Mouse (Mus musculus) embryonic facial prominence, embryonic 11.5 days (tissue): ENCODE measurements around the gene Isl1. TPM values are rescaled to one million over a fixed set of nuclear protein-coding genes. Genes with fewer than 3 reads are reported as not detected.

ENCODE experiments used
- ATAC-seq: fragments of 200-750 bp; cut with Nextera tagmentation; replicated peaks from 2 replicates; pipeline ENCODE4 v1.8.0; 2017; ENCODE audit warnings: low read depth; ENCODE audit not compliant: insufficient number of reproducible peaks, low FRiP score, low TSS enrichment
- DNase-seq: peaks from one replicate; pipeline ENCODE4 v3.0.0-alpha.2; 2015; ENCODE audit warnings: low spot score
- H3K27ac ChIP-seq: fragments of 300-500 bp; sonication (generic); replicated peaks from 2 replicates; pipeline ENCODE4 v1.5.1; 2014; ENCODE audit warnings: mild to moderate bottlenecking, low read depth, low read length, control low read depth
- H3K27me3 ChIP-seq: fragments of 300-500 bp; sonication (generic); 2 replicates; pipeline ENCODE4 v1.6.1; 2014; ENCODE audit warnings: mild to moderate bottlenecking, low read length, moderate library complexity, mixed read lengths; ENCODE audit not compliant: control insufficient read depth, insufficient read depth
- H3K36me3 ChIP-seq: fragments of 300-500 bp; sonication (generic); replicated peaks from 2 replicates; pipeline ENCODE4 v1.6.1; 2014; ENCODE audit warnings: low read depth, mild to moderate bottlenecking, low read length, moderate library complexity, mixed read lengths; ENCODE audit not compliant: control insufficient read depth, insufficient read depth
- H3K4me1 ChIP-seq: fragments of 300-500 bp; sonication (generic); 2 replicates; pipeline ENCODE4 v1.6.1; 2014; ENCODE audit warnings: low read length, mixed read lengths; ENCODE audit not compliant: control insufficient read depth, insufficient read depth
- H3K4me2 ChIP-seq: fragments of 300-500 bp; sonication (generic); 2 replicates; pipeline ENCODE4 v1.6.1; 2014; ENCODE audit warnings: low read depth, mild to moderate bottlenecking, control low read depth, low read length, moderate library complexity
- H3K4me3 ChIP-seq: fragments of 300-500 bp; sonication (generic); 2 replicates; pipeline ENCODE4 v1.5.1; 2014; ENCODE audit warnings: low read depth, low read length, control low read depth
- H3K9ac ChIP-seq: fragments of 300-500 bp; sonication (generic); replicated peaks from 2 replicates; pipeline ENCODE4 v1.6.1; 2014; ENCODE audit warnings: mild to moderate bottlenecking, control low read depth, low read length
- H3K9me3 ChIP-seq: fragments of 300-500 bp; sonication (generic); replicated peaks from 2 replicates; pipeline ENCODE4 v1.6.1; 2016; ENCODE audit warnings: mild to moderate bottlenecking, low read length, inconsistent platforms, mixed read lengths; ENCODE audit not compliant: control insufficient read depth
- WGBS: fragments of 180-500 bp; shearing (Covaris S2); extraction: QIAGEN DNeasy Blood & Tissue Kit; methylation state at CpG from one replicate; pipeline ENCODE4 v1.1.7; 2014; 5-methylcytosine and 5-hydroxymethylcytosine counted together
- polyA plus RNA-seq: library from polyadenylated mRNA; unstranded; fragments of >200 nt; fragmentation: Nextera tagmentation; extraction: Ambion mirVana; gene quantifications from 2 replicates; pipeline ENCODE4 v1.2.1, GENCODE M21; 2014

Isl1 gene
- polyA plus RNA-seq, 1 experiment from 2014 or later = 58.0 TPM

GRCm38 (mm10) chr13:116308121-116308932, 1.2 kb downstream of the Isl1 start:
- Histone ChIP-seq H3K27ac (no peak overlapping the region), H3K9ac (peak overlapping the region; percentile 51; the same call in 1 of the 2 replicates), H3K4me2 (no peak overlapping the region), H3K4me3 (peak overlapping the region; percentile 59), H3K4me1 (no peaks in the 10 kb centered on the region), H3K27me3 (peaks cover 34% of the 10 kb centered on the region), H3K9me3 (no peaks in the 10 kb centered on the region), H3K36me3 (no peaks in the 10 kb centered on the region)
- WGBS = under 1% methylated on average over 20 of the region's 20 CpGs
- DNase-seq (peak; percentile 36), ATAC-seq (no peak)

- Histone ChIP-seq H3K4me3 (peak overlapping the region; percentile 26), H3K4me1 (no peaks in the 10 kb centered on the region), H3K9me3 (no peaks in the 10 kb centered on the region), H3K27ac (no peak overlapping the region), H3K9ac (0 out of 2 replicates have a peak overlapping the region, but pooled peaks have one; percentile 18), H3K36me3 (no peaks in the 10 kb centered on the region), H3K27me3 (peaks cover 42% of the 10 kb centered on the region), H3K4me2 (peak overlapping the region; percentile 13; the same call in 1 of the 2 replicates)
- peak; percentile 2 for DNase-seq
- ATAC-seq = no peak
- 3% methylated on average over 6 of the region's 6 CpGs for WGBS
Measured at GRCm38 (mm10) chr13:116306591-116306990, 2.9 kb downstream of the Isl1 start.

GRCm38 (mm10) chr13:116305721-116306120, 3.8 kb downstream of the Isl1 start:
- H3K9ac ChIP-seq = no peak overlapping the region
- ATAC-seq (no peak), DNase-seq (peak; percentile 4)
- 6% methylated on average over 2 of the region's 2 CpGs for WGBS
- H3K4me2 ChIP-seq = no peak overlapping the region; the same call in 1 of the 2 replicates
- H3K9me3 ChIP-seq = no peaks in the 10 kb centered on the region
- H3K27ac ChIP-seq = no peak overlapping the region
- peaks cover 48% of the 10 kb centered on the region for H3K27me3 ChIP-seq
- H3K4me3 ChIP-seq = no peak overlapping the region; the same call in 1 of the 2 replicates
- no peaks in the 10 kb centered on the region for H3K36me3 ChIP-seq
- H3K4me1 ChIP-seq = no peaks in the 10 kb centered on the region

GRCm38 (mm10) chr13:116304713-116305470, 4.6 kb downstream of the Isl1 start:
- Histone ChIP-seq H3K4me1 (no peaks in the 10 kb centered on the region), H3K27me3 (peaks cover 48% of the 10 kb centered on the region), H3K9ac (no peak overlapping the region; the same call in 1 of the 2 replicates), H3K27ac (no peak overlapping the region), H3K9me3 (no peaks in the 10 kb centered on the region), H3K4me2 (peak overlapping the region; percentile 19; the same call in 1 of the 2 replicates), H3K36me3 (no peaks in the 10 kb centered on the region), H3K4me3 (peak overlapping the region; percentile 13; the same call in 1 of the 2 replicates)
- under 1% methylated on average over 25 of the region's 25 CpGs for WGBS
- ATAC-seq (no peak), DNase-seq (peak; percentile 59)

- DNase-seq (peak; percentile 1), ATAC-seq (no peak)
- 0% methylated on average over 6 of the region's 6 CpGs for WGBS
- Histone ChIP-seq H3K4me3 (no peak overlapping the region), H3K27ac (no peak overlapping the region), H3K36me3 (no peaks in the 10 kb centered on the region), H3K27me3 (peaks cover 52% of the 10 kb centered on the region), H3K4me2 (peak overlapping the region; percentile 1; the same call in 1 of the 2 replicates), H3K4me1 (no peaks in the 10 kb centered on the region), H3K9me3 (no peaks in the 10 kb centered on the region), H3K9ac (peak overlapping the region; percentile 28; the same call in 1 of the 2 replicates)
Measured at GRCm38 (mm10) chr13:116303766-116304165, 5.7 kb downstream of the Isl1 start.

- Histone ChIP-seq H3K9ac (peak overlapping the region; percentile 22; the same call in 1 of the 2 replicates), H3K4me2 (peak overlapping the region; percentile 16; the same call in 1 of the 2 replicates), H3K4me1 (no peaks in the 10 kb centered on the region), H3K9me3 (no peaks in the 10 kb centered on the region), H3K27me3 (peaks cover 52% of the 10 kb centered on the region), H3K27ac (no peak overlapping the region), H3K36me3 (no peaks in the 10 kb centered on the region), H3K4me3 (0 out of 2 replicates have a peak overlapping the region, but pooled peaks have one; percentile 6)
- ATAC-seq (no peak; the same call in 1 of the 2 replicates), DNase-seq (no peak)
- 8% methylated on average over 15 of the region's 15 CpGs for WGBS
Measured at GRCm38 (mm10) chr13:116302861-116303260, 6.6 kb downstream of the Isl1 start.

GRCm38 (mm10) chr13:116301706-116302105, 7.8 kb downstream of the Isl1 start:
- WGBS = 4% methylated on average over 3 of the region's 3 CpGs
- no peak overlapping the region for H3K27ac ChIP-seq
- no peak overlapping the region for H3K9ac ChIP-seq
- H3K36me3 ChIP-seq = no peaks in the 10 kb centered on the region
- no peak overlapping the region for H3K4me3 ChIP-seq
- DNase-seq (no peak), ATAC-seq (no peak)
- no peak overlapping the region for H3K4me2 ChIP-seq
- H3K9me3 ChIP-seq = no peaks in the 10 kb centered on the region
- H3K4me1 ChIP-seq = no peaks in the 10 kb centered on the region
- H3K27me3 ChIP-seq = peaks cover 58% of the 10 kb centered on the region
